Mouse (Mus musculus): ENCODE measurements around the gene Lepr. TPM values are rescaled to one million over a fixed set of nuclear protein-coding genes. Genes with fewer than 3 reads are reported as not detected.

Gene Lepr
- polyA plus RNA-seq (2015; fragmentation: Nextera tagmentation; extraction: Ambion mirVana) = 7.4 and 7.6 TPM in 2 replicates

- Histone ChIP-seq H3K9me3 (replicated peaks; ENCODE audit: control insufficient read depth, low read length) (no peaks in the 10 kb centered on the region), H3K9ac (ENCODE audit: low read length) (peak within 1 kb of the TSS; percentile 69), H3K36me3 (ENCODE audit: control insufficient read depth, insufficient read depth, low read length) (no peaks in the 10 kb centered on the region), H3K4me3 (replicated peaks; ENCODE audit: low read length) (peak within 1 kb of the TSS; percentile 54), H3K27me3 (ENCODE audit: control insufficient read depth, insufficient read depth, low read length) (no peaks in the 10 kb centered on the region; the same call in 1 of the 2 replicates), H3K4me2 (ENCODE audit: low read depth, low read length) (peak within 1 kb of the TSS; percentile 96), H3K27ac (ENCODE audit: low read length) (no peak within 1 kb of the TSS), H3K4me1 (ENCODE audit: control insufficient read depth, insufficient read depth, low read length) (peaks cover 5% of the 10 kb centered on the region; the same call in 1 of the 2 replicates)
- 1% methylated on average over 50 of the region's 50 CpGs for WGBS
- peak; percentile 40 for ATAC-seq (ENCODE audit: insufficient read depth, low FRiP score)
Measured at GRCm38 (mm10) chr4:101717367-101718121, at the start of gene Lepr. Gene Lepr, plus strand, starts transcription at chr4:101717404.

- 70% methylated on average over 5 of the region's 5 CpGs for WGBS
Measured at GRCm38 (mm10) chr4:101669161-101669560, 48.0 kb upstream of the Lepr start.

GRCm38 (mm10) chr4:101669811-101670210 is 47.4 kb upstream of the Lepr start:
- Histone ChIP-seq H3K9me3 (replicated peaks; ENCODE audit: control insufficient read depth, low read length) (no peaks in the 10 kb centered on the region), H3K27me3 (ENCODE audit: control insufficient read depth, insufficient read depth, low read length) (no peaks in the 10 kb centered on the region), H3K4me2 (ENCODE audit: low read depth, low read length) (no peak overlapping the region), H3K36me3 (ENCODE audit: control insufficient read depth, insufficient read depth, low read length) (no peaks in the 10 kb centered on the region), H3K4me1 (ENCODE audit: control insufficient read depth, insufficient read depth, low read length) (no peaks in the 10 kb centered on the region), H3K27ac (ENCODE audit: low read length) (no peak overlapping the region), H3K9ac (ENCODE audit: low read length) (no peak overlapping the region), H3K4me3 (replicated peaks; ENCODE audit: low read length) (no peak overlapping the region)
- WGBS = 63% methylated on average over 5 of the region's 5 CpGs
- no peak for ATAC-seq (ENCODE audit: insufficient read depth, low FRiP score)

More at GRCm38 (mm10) chr4:101669161-101669560, 48.0 kb upstream of the Lepr start:
- no peak overlapping the region for H3K27ac ChIP-seq (ENCODE audit: low read length)
- H3K4me2 ChIP-seq (ENCODE audit: low read depth, low read length) = no peak overlapping the region
- H3K36me3 ChIP-seq (ENCODE audit: control insufficient read depth, insufficient read depth, low read length) = no peaks in the 10 kb centered on the region
- H3K9me3 ChIP-seq (replicated peaks; ENCODE audit: control insufficient read depth, low read length) = no peaks in the 10 kb centered on the region
- H3K4me3 ChIP-seq (replicated peaks; ENCODE audit: low read length) = no peak overlapping the region
- H3K4me1 ChIP-seq (ENCODE audit: control insufficient read depth, insufficient read depth, low read length) = no peaks in the 10 kb centered on the region
- H3K27me3 ChIP-seq (ENCODE audit: control insufficient read depth, insufficient read depth, low read length) = no peaks in the 10 kb centered on the region
- no peak for ATAC-seq (ENCODE audit: insufficient read depth, low FRiP score)
- no peak overlapping the region for H3K9ac ChIP-seq (ENCODE audit: low read length)

- Histone ChIP-seq H3K4me3 (replicated peaks; ENCODE audit: low read length) (no peak overlapping the region), H3K4me2 (ENCODE audit: low read depth, low read length) (no peak overlapping the region), H3K9me3 (replicated peaks; ENCODE audit: control insufficient read depth, low read length) (no peaks in the 10 kb centered on the region), H3K36me3 (ENCODE audit: control insufficient read depth, insufficient read depth, low read length) (no peaks in the 10 kb centered on the region), H3K27ac (ENCODE audit: low read length) (no peak overlapping the region), H3K9ac (ENCODE audit: low read length) (no peak overlapping the region), H3K4me1 (ENCODE audit: control insufficient read depth, insufficient read depth, low read length) (no peaks in the 10 kb centered on the region), H3K27me3 (ENCODE audit: control insufficient read depth, insufficient read depth, low read length) (no peaks in the 10 kb centered on the region)
- 64% methylated on average over 5 of the region's 5 CpGs for WGBS
- no peak for ATAC-seq (ENCODE audit: insufficient read depth, low FRiP score)
Measured at GRCm38 (mm10) chr4:101674790-101675189, 42.4 kb upstream of the Lepr start.

GRCm38 (mm10) chr4:101675726-101676125 is 41.5 kb upstream of the Lepr start:
- 47% methylated on average over 4 of the region's 4 CpGs for WGBS

GRCm38 (mm10) chr4:101682620-101683019 is 34.6 kb upstream of the Lepr start:
- Histone ChIP-seq H3K27me3 (ENCODE audit: control insufficient read depth, insufficient read depth, low read length) (no peaks in the 10 kb centered on the region), H3K4me3 (replicated peaks; ENCODE audit: low read length) (no peak overlapping the region), H3K9ac (ENCODE audit: low read length) (no peak overlapping the region), H3K27ac (ENCODE audit: low read length) (no peak overlapping the region), H3K4me2 (ENCODE audit: low read depth, low read length) (no peak overlapping the region), H3K4me1 (ENCODE audit: control insufficient read depth, insufficient read depth, low read length) (no peaks in the 10 kb centered on the region), H3K36me3 (ENCODE audit: control insufficient read depth, insufficient read depth, low read length) (no peaks in the 10 kb centered on the region), H3K9me3 (replicated peaks; ENCODE audit: control insufficient read depth, low read length) (no peaks in the 10 kb centered on the region)
- WGBS = 88% methylated on average over 4 of the region's 4 CpGs
- ATAC-seq (ENCODE audit: insufficient read depth, low FRiP score) = no peak

More at GRCm38 (mm10) chr4:101675726-101676125, 41.5 kb upstream of the Lepr start:
- Histone ChIP-seq H3K4me2 (ENCODE audit: low read depth, low read length) (no peak overlapping the region), H3K27me3 (ENCODE audit: control insufficient read depth, insufficient read depth, low read length) (no peaks in the 10 kb centered on the region), H3K27ac (ENCODE audit: low read length) (no peak overlapping the region), H3K9ac (ENCODE audit: low read length) (no peak overlapping the region), H3K4me3 (replicated peaks; ENCODE audit: low read length) (no peak overlapping the region), H3K9me3 (replicated peaks; ENCODE audit: control insufficient read depth, low read length) (no peaks in the 10 kb centered on the region), H3K4me1 (ENCODE audit: control insufficient read depth, insufficient read depth, low read length) (no peaks in the 10 kb centered on the region), H3K36me3 (ENCODE audit: control insufficient read depth, insufficient read depth, low read length) (no peaks in the 10 kb centered on the region)
- ATAC-seq (ENCODE audit: insufficient read depth, low FRiP score) = no peak

GRCm38 (mm10) chr4:101683086-101683485 is 34.1 kb upstream of the Lepr start:
- no peak for ATAC-seq (ENCODE audit: insufficient read depth, low FRiP score)
- Histone ChIP-seq H3K4me3 (replicated peaks; ENCODE audit: low read length) (no peak overlapping the region), H3K36me3 (ENCODE audit: control insufficient read depth, insufficient read depth, low read length) (no peaks in the 10 kb centered on the region), H3K9ac (ENCODE audit: low read length) (no peak overlapping the region), H3K9me3 (replicated peaks; ENCODE audit: control insufficient read depth, low read length) (no peaks in the 10 kb centered on the region), H3K27me3 (ENCODE audit: control insufficient read depth, insufficient read depth, low read length) (no peaks in the 10 kb centered on the region), H3K27ac (ENCODE audit: low read length) (no peak overlapping the region), H3K4me2 (ENCODE audit: low read depth, low read length) (no peak overlapping the region), H3K4me1 (ENCODE audit: control insufficient read depth, insufficient read depth, low read length) (no peaks in the 10 kb centered on the region)
- WGBS = 73% methylated on average over 3 of the region's 3 CpGs

GRCm38 (mm10) chr4:101684821-101685220 is 32.4 kb upstream of the Lepr start:
- Histone ChIP-seq H3K9ac (ENCODE audit: low read length) (no peak overlapping the region), H3K4me2 (ENCODE audit: low read depth, low read length) (no peak overlapping the region), H3K9me3 (replicated peaks; ENCODE audit: control insufficient read depth, low read length) (no peaks in the 10 kb centered on the region), H3K4me1 (ENCODE audit: control insufficient read depth, insufficient read depth, low read length) (no peaks in the 10 kb centered on the region), H3K27ac (ENCODE audit: low read length) (no peak overlapping the region), H3K4me3 (replicated peaks; ENCODE audit: low read length) (no peak overlapping the region), H3K36me3 (ENCODE audit: control insufficient read depth, insufficient read depth, low read length) (no peaks in the 10 kb centered on the region), H3K27me3 (ENCODE audit: control insufficient read depth, insufficient read depth, low read length) (no peaks in the 10 kb centered on the region)
- 81% methylated on average over 3 of the region's 3 CpGs for WGBS
- no peak for ATAC-seq (ENCODE audit: insufficient read depth, low FRiP score)

GRCm38 (mm10) chr4:101686227-101686810 is 30.9 kb upstream of the Lepr start:
- Histone ChIP-seq H3K27ac (ENCODE audit: low read length) (no peak overlapping the region), H3K9me3 (replicated peaks; ENCODE audit: control insufficient read depth, low read length) (no peaks in the 10 kb centered on the region), H3K36me3 (ENCODE audit: control insufficient read depth, insufficient read depth, low read length) (no peaks in the 10 kb centered on the region), H3K4me1 (ENCODE audit: control insufficient read depth, insufficient read depth, low read length) (no peaks in the 10 kb centered on the region), H3K4me3 (replicated peaks; ENCODE audit: low read length) (no peak overlapping the region), H3K9ac (ENCODE audit: low read length) (no peak overlapping the region), H3K27me3 (ENCODE audit: control insufficient read depth, insufficient read depth, low read length) (no peaks in the 10 kb centered on the region), H3K4me2 (ENCODE audit: low read depth, low read length) (no peak overlapping the region)
- no peak for ATAC-seq (ENCODE audit: insufficient read depth, low FRiP score)
- WGBS = 70% methylated on average over 13 of the region's 13 CpGs
